Mouse (Mus musculus): ENCODE measurements around the gene Serbp1. TPM values are rescaled to one million over a fixed set of nuclear protein-coding genes. Genes with fewer than 3 reads are reported as not detected.

The Serbp1 gene
- polyA plus RNA-seq (2014; fragmentation: Nextera tagmentation; extraction: Ambion mirVana) = 698 and 755 TPM in 2 replicates

- DNase-seq (ENCODE audit: low spot score) (no peak), ATAC-seq (replicated peaks; ENCODE audit: low FRiP score) (no peak)
- 49% methylated on average over 12 of the region's 12 CpGs for WGBS
These were observed at the start of gene Serbp1 for GRCm38 (mm10) chr6:67237977-67238376. Serbp1 (plus strand) TSS chr6:67238176.

GRCm38 (mm10) chr6:67193591-67193990 lies 44.4 kb upstream of the Serbp1 start:
- Histone ChIP-seq H3K27ac (ENCODE audit: low read depth, low read length) (no peak overlapping the region), H3K9ac (ENCODE audit: low read depth, low read length) (no peak overlapping the region), H3K4me1 (replicated peaks; ENCODE audit: control insufficient read depth, insufficient read depth, low read length) (no peaks in the 10 kb centered on the region), H3K9me3 (ENCODE audit: control insufficient read depth, low read length) (no peaks in the 10 kb centered on the region), H3K27me3 (replicated peaks; ENCODE audit: control insufficient read depth, insufficient read depth, low read length) (no peaks in the 10 kb centered on the region), H3K4me3 (ENCODE audit: low read depth, low read length) (no peak overlapping the region), H3K4me2 (no peak overlapping the region), H3K36me3 (ENCODE audit: control insufficient read depth, insufficient read depth, low read length) (no peaks in the 10 kb centered on the region)
- no peak for DNase-seq (ENCODE audit: low spot score)
- WGBS = 83% methylated on average over 2 of the region's 2 CpGs
- ATAC-seq (replicated peaks; ENCODE audit: low FRiP score) = no peak

More at GRCm38 (mm10) chr6:67237977-67238376, at the start of gene Serbp1:
- H3K9me3 ChIP-seq (ENCODE audit: control insufficient read depth, low read length) = no peaks in the 10 kb centered on the region
- no peaks in the 10 kb centered on the region for H3K27me3 ChIP-seq (replicated peaks; ENCODE audit: control insufficient read depth, insufficient read depth, low read length)
- H3K27ac ChIP-seq (ENCODE audit: low read depth, low read length) = no peak within 1 kb of the TSS
- H3K4me1 ChIP-seq (replicated peaks; ENCODE audit: control insufficient read depth, insufficient read depth, low read length) = no peaks in the 10 kb centered on the region
- no peak within 1 kb of the TSS for H3K4me2 ChIP-seq
- no peak within 1 kb of the TSS for H3K9ac ChIP-seq (ENCODE audit: low read depth, low read length)
- no peaks in the 10 kb centered on the region for H3K36me3 ChIP-seq (ENCODE audit: control insufficient read depth, insufficient read depth, low read length)
- H3K4me3 ChIP-seq (ENCODE audit: low read depth, low read length) = no peak within 1 kb of the TSS

GRCm38 (mm10) chr6:67194606-67195005 lies 43.4 kb upstream of the Serbp1 start:
- Histone ChIP-seq H3K36me3 (ENCODE audit: control insufficient read depth, insufficient read depth, low read length) (no peaks in the 10 kb centered on the region), H3K9me3 (ENCODE audit: control insufficient read depth, low read length) (no peaks in the 10 kb centered on the region), H3K9ac (ENCODE audit: low read depth, low read length) (no peak overlapping the region), H3K4me3 (ENCODE audit: low read depth, low read length) (no peak overlapping the region), H3K27me3 (replicated peaks; ENCODE audit: control insufficient read depth, insufficient read depth, low read length) (no peaks in the 10 kb centered on the region), H3K4me1 (replicated peaks; ENCODE audit: control insufficient read depth, insufficient read depth, low read length) (no peaks in the 10 kb centered on the region), H3K4me2 (no peak overlapping the region), H3K27ac (ENCODE audit: low read depth, low read length) (no peak overlapping the region)
- no peak for DNase-seq (ENCODE audit: low spot score)
- ATAC-seq (replicated peaks; ENCODE audit: low FRiP score) = no peak; the same call in 1 of the 2 replicates
- WGBS = 80% methylated on average over 6 of the region's 6 CpGs

GRCm38 (mm10) chr6:67195148-67195611 lies 42.8 kb upstream of the Serbp1 start:
- H3K4me3 ChIP-seq (ENCODE audit: low read depth, low read length) = no peak overlapping the region
- no peak overlapping the region for H3K27ac ChIP-seq (ENCODE audit: low read depth, low read length)
- no peak overlapping the region for H3K9ac ChIP-seq (ENCODE audit: low read depth, low read length)
- no peak overlapping the region for H3K4me2 ChIP-seq
- DNase-seq (ENCODE audit: low spot score) (no peak), ATAC-seq (replicated peaks; ENCODE audit: low FRiP score) (no peak; the same call in 1 of the 2 replicates)
- H3K9me3 ChIP-seq (ENCODE audit: control insufficient read depth, low read length) = no peaks in the 10 kb centered on the region
- no peaks in the 10 kb centered on the region for H3K27me3 ChIP-seq (replicated peaks; ENCODE audit: control insufficient read depth, insufficient read depth, low read length)
- H3K4me1 ChIP-seq (replicated peaks; ENCODE audit: control insufficient read depth, insufficient read depth, low read length) = no peaks in the 10 kb centered on the region
- H3K36me3 ChIP-seq (ENCODE audit: control insufficient read depth, insufficient read depth, low read length) = no peaks in the 10 kb centered on the region
- WGBS = 18% methylated on average over 7 of the region's 7 CpGs

GRCm38 (mm10) chr6:67196821-67197220 lies 41.2 kb upstream of the Serbp1 start:
- no peak for ATAC-seq (replicated peaks; ENCODE audit: low FRiP score)
- DNase-seq (ENCODE audit: low spot score) = no peak
- H3K4me2 ChIP-seq = no peak overlapping the region
- no peaks in the 10 kb centered on the region for H3K27me3 ChIP-seq (replicated peaks; ENCODE audit: control insufficient read depth, insufficient read depth, low read length)
- H3K27ac ChIP-seq (ENCODE audit: low read depth, low read length) = no peak overlapping the region
- H3K9ac ChIP-seq (ENCODE audit: low read depth, low read length) = no peak overlapping the region
- no peak overlapping the region for H3K4me3 ChIP-seq (ENCODE audit: low read depth, low read length)
- H3K36me3 ChIP-seq (ENCODE audit: control insufficient read depth, insufficient read depth, low read length) = no peaks in the 10 kb centered on the region
- WGBS = 78% methylated on average over 6 of the region's 6 CpGs
- no peaks in the 10 kb centered on the region for H3K9me3 ChIP-seq (ENCODE audit: control insufficient read depth, low read length)
- H3K4me1 ChIP-seq (replicated peaks; ENCODE audit: control insufficient read depth, insufficient read depth, low read length) = no peaks in the 10 kb centered on the region

GRCm38 (mm10) chr6:67198085-67198484 lies 39.9 kb upstream of the Serbp1 start:
- 23% methylated on average over 4 of the region's 4 CpGs for WGBS
- Histone ChIP-seq H3K4me1 (replicated peaks; ENCODE audit: control insufficient read depth, insufficient read depth, low read length) (no peaks in the 10 kb centered on the region), H3K36me3 (ENCODE audit: control insufficient read depth, insufficient read depth, low read length) (no peaks in the 10 kb centered on the region), H3K27me3 (replicated peaks; ENCODE audit: control insufficient read depth, insufficient read depth, low read length) (no peaks in the 10 kb centered on the region), H3K4me2 (no peak overlapping the region), H3K9me3 (ENCODE audit: control insufficient read depth, low read length) (no peaks in the 10 kb centered on the region), H3K27ac (ENCODE audit: low read depth, low read length) (no peak overlapping the region), H3K4me3 (ENCODE audit: low read depth, low read length) (no peak overlapping the region), H3K9ac (ENCODE audit: low read depth, low read length) (no peak overlapping the region)
- ATAC-seq (replicated peaks; ENCODE audit: low FRiP score) (no peak), DNase-seq (ENCODE audit: low spot score) (no peak)

GRCm38 (mm10) chr6:67200715-67201322 lies 37.2 kb upstream of the Serbp1 start:
- no peak for ATAC-seq (replicated peaks; ENCODE audit: low FRiP score)
- Histone ChIP-seq H3K36me3 (ENCODE audit: control insufficient read depth, insufficient read depth, low read length) (no peaks in the 10 kb centered on the region), H3K9me3 (ENCODE audit: control insufficient read depth, low read length) (no peaks in the 10 kb centered on the region), H3K4me2 (no peak overlapping the region), H3K4me3 (ENCODE audit: low read depth, low read length) (no peak overlapping the region), H3K4me1 (replicated peaks; ENCODE audit: control insufficient read depth, insufficient read depth, low read length) (no peaks in the 10 kb centered on the region), H3K27ac (ENCODE audit: low read depth, low read length) (no peak overlapping the region), H3K27me3 (replicated peaks; ENCODE audit: control insufficient read depth, insufficient read depth, low read length) (no peaks in the 10 kb centered on the region), H3K9ac (ENCODE audit: low read depth, low read length) (no peak overlapping the region)
- no peak for DNase-seq (ENCODE audit: low spot score)
- 51% methylated on average over 5 of the region's 5 CpGs for WGBS

- Histone ChIP-seq H3K36me3 (ENCODE audit: control insufficient read depth, insufficient read depth, low read length) (no peaks in the 10 kb centered on the region), H3K4me2 (no peak overlapping the region), H3K9me3 (ENCODE audit: control insufficient read depth, low read length) (no peaks in the 10 kb centered on the region), H3K4me3 (ENCODE audit: low read depth, low read length) (no peak overlapping the region), H3K27ac (ENCODE audit: low read depth, low read length) (no peak overlapping the region), H3K4me1 (replicated peaks; ENCODE audit: control insufficient read depth, insufficient read depth, low read length) (no peaks in the 10 kb centered on the region), H3K9ac (ENCODE audit: low read depth, low read length) (no peak overlapping the region), H3K27me3 (replicated peaks; ENCODE audit: control insufficient read depth, insufficient read depth, low read length) (no peaks in the 10 kb centered on the region)
- DNase-seq (ENCODE audit: low spot score) (no peak), ATAC-seq (replicated peaks; ENCODE audit: low FRiP score) (no peak)
- 75% methylated on average over 35 of the region's 35 CpGs for WGBS
These were observed 32.6 kb upstream of the Serbp1 start for GRCm38 (mm10) chr6:67205081-67206037.
